Mouse (Mus musculus): ENCODE measurements around the gene Camk1d.

The Camk1d gene

DNA sequence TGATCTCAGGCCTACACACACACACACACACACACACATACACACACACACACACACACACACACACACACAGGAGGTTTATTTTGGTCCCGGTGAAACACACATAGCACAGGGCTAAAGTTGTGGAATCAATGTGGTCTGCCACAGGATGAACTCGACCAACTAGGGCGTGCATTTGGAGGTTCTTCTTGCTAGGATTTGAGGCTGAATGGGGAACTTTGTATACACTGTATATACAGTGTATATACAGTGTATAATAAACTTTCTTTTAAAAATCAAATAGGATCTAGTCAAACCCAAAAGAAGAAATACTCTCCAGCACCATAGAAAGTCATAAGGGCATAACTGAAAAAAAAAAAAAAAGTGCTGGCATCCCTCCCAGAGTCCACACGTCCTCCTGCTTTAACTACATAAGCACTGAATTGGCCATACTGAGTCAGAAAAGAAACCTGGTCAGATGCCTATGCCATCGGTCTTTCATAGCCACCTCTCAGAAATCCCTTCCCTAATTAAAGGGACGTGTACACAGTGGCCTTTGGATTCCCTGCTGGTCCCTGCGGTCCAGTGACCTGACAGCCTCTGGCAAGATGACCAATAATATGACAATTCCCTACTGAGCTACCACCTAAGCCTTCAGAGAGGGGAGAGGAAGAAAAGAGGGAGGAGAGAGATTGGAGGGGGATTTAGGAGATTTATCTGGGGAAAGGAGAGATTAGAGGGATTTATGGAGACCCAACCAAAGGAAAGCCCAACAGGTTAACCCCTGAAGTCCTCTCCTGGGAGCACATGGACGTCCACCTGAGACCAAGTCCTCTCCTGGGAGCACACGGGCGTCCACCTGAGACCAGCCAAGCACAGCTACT is 6.2 kb downstream of the Camk1d start:
- no peak for DNase-seq

DNA sequence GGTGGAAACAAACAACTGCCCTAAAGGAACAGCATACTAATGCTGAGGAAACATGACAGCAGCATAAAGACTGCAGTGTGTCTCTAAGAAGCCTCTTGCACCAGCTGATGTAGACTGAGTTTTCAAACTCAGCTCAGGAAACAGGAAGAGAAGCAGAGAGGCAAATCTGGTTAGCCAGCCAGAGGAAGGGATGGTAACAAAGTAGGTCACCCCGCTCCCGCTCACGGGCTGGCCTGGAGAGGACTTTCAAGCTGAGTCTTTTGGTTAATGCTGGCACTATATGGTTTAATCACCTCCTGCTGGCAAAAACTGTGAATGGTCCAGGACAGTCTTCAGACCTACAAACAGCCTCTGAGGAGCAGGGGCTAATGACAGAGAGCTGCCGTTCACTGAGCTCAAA is 7.7 kb downstream of the Camk1d start:
- DNase-seq: peak; percentile 36 to 41

- DNase-seq: peak in 1 of 2 experiments; percentile 19
These were observed 11.9 kb downstream of the Camk1d start for GRCm38 (mm10) chr2:5702370-5702769.

DNA sequence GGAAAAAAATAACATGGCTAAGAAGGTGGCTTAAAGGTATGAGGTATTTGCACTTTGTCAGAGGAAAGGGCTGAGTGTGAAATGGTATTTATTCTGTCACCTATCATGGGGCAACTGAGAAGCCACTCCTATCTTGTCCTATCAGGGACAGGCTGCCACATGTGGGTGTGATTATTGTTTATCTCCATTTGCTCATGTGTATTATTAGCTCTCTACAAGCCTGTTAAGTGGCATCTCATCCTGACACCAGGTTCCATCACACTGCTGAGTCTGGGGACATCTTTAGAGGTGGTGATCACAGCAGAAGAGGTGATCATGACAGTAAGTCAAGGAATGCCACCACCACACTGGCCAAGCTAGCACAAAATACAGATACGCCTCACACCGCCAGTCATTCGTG is 13.4 kb downstream of the Camk1d start:
- no peak for DNase-seq

DNA sequence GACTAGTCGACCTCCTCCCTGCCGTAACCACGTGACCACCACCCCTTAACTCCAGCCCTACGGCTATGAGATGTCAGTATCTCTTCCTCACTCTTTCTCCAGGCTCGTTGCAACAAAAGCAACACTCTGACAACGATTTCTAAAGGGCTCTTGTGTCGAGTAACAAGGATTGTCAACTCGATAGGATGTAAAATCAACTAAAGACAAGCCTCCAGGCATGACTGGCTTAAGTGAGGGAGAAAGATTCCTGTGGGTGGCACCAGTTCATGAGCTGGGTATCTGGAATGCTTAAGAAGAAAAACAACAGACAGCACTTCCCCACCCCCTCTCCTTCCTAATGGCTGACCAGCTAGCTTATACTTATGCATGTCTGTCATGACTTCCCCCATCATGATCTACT is 15.9 kb downstream of the Camk1d start:
- no peak for DNase-seq

DNA sequence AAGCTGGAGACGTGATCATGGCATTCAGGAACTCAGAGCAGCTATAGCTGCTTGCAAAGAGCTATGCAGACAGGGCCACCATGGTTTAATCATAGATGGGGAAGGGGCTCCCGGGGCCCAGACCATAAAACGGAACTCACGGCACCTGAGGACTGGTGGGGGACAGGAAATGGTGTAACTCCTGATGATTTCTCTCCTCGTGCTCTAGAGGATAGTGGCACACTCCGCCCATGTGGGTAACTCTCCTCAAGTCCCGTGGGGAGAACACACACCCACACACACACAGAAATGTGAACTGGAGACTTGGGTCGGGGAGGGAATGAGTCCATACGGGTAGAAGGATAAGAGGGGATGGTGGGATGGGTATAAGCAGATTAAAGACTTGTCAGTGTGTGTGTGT is 20.2 kb downstream of the Camk1d start:
- DNase-seq: no peak

- no peak for DNase-seq
These were observed 22.6 kb downstream of the Camk1d start for GRCm38 (mm10) chr2:5691729-5692128.

- DNase-seq: no peak
These were observed 30.9 kb downstream of the Camk1d start for GRCm38 (mm10) chr2:5683366-5683765.

DNA sequence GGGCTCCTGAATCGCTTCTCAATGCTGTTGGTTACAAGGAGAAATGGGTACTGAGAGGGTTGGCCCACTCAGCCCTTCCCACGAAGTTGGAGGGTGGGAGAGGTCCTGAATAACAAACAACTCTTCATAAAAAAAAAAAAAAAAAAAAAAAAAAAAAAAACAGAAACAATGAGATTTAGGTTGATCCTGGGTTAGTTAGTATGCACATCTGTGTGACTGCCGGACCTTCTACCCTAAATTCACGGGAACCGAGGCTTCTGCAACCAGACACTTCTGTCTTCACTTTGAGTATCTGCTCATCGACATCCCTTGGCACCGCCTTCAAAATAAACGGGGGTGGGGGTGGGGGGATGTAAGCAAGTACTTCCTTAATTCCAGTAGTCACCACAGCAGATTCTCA is 32.4 kb downstream of the Camk1d start:
- no peak for DNase-seq

GRCm38 (mm10) chr2:5681302-5681701 is 33.0 kb downstream of the Camk1d start:
- DNase-seq: no peak

DNA sequence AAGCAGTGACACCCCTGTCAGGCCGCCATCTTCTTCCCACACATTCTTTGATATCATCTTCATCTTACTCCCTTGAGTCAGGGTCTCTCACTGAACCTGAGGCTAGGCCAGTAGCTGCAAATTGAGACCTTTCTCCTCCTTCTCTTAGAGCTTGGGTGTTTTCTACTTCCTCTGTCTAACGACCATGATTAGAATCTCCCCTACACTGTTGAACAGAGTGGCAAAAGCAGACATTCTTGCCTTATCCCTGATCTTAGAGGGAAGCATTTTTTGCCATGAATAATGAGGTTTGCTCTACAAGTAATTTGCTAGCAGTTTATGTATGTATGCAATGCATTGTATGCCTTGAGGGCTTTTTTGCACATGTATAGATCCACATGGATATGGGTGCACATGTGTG is 35.3 kb downstream of the Camk1d start:
- DNase-seq: no peak

- DNase-seq: no peak
These were observed 36.8 kb downstream of the Camk1d start for GRCm38 (mm10) chr2:5677472-5677871.

DNA sequence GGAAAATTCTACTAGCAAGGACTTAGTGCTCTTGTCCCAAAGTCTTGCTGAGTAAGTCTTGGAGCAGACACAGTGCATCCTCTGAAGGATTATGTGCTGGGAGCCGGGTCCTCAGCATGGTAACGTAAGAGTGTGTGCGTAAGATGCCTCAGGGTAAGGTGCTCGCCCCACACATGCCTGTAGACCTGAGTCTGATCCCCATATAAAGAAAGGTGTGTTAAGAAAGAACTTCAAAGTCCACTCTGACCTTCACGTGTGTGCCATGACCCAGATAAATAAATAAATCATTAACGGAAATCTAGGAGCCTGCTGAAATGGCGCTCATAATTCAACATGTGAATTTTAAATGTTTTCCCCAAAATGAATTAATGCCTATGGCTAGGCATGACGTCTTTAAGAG is 37.5 kb downstream of the Camk1d start:
- DNase-seq: no peak

DNA sequence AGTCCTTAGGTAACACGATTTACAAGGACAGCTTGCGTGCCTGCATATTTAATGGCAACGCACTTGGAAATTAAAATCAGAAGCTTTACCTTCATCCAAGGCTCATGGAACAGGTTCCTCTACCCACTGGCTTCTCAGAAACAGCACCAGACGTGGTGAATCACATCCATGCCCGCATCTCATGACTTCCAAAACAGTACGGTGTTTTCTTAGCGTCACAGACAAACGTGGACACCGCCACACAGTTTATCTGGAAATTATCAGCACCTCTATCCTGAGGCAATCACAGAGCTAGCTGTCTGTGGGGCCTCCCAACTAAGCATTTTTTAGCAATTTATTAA is 38.2 kb downstream of the Camk1d start:
- DNase-seq: no peak

- no peak for DNase-seq
These were observed 38.7 kb downstream of the Camk1d start for GRCm38 (mm10) chr2:5675431-5676142.

DNA sequence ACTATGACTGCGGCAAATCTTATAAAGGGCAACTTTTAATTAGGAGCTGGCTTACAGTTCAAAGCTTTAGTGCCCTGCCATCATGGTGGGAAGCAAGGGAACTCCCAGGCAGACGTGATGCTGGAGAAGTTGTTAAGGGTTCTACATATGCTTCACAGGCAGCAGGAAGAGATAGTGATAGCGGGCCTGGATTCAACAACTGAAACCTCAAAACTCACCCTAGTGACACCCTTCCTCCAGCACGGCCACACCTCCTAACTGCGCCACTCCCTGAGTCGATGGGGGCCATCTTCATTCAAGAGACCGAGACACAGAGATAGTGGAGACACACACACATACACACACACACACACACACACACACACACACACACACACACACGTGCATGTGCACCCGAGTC is 39.8 kb downstream of the Camk1d start:
- no peak for DNase-seq

- DNase-seq: no peak
These were observed 40.5 kb downstream of the Camk1d start for GRCm38 (mm10) chr2:5673816-5674215.

DNA sequence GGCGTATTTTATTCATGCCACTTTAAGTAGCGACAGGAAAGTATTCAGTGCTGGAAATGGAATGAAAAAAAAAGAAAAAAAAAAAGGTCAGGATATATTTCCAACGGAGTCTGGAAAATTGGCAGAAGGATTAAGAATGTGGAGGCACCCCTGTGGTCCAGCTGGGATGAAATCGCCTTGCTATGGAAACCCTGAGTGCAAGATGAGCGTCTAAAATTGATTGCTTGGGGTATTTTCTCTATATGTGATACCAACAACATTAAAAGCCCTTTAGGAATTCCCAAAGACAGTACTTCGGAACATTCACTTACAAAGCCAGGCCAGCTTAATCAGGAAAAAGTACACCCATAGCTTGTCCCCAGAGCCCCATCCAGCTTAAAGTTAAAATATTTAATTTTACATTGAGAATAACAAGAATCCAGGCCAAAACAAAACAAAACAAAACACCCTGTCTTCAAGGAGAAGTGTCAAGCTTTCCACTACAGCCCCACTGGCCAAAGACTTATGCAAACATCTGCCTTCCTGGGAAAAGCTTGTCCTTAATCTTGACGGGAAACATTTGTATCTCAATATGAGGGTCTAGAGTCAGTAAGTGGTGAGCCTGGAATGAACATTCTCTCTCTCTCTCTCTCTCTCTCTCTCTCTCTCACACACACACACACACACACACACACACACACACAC is 41.3 kb downstream of the Camk1d start:
- no peak for DNase-seq

- no peak for DNase-seq
These were observed 44.2 kb downstream of the Camk1d start for GRCm38 (mm10) chr2:5670146-5670545.

DNA sequence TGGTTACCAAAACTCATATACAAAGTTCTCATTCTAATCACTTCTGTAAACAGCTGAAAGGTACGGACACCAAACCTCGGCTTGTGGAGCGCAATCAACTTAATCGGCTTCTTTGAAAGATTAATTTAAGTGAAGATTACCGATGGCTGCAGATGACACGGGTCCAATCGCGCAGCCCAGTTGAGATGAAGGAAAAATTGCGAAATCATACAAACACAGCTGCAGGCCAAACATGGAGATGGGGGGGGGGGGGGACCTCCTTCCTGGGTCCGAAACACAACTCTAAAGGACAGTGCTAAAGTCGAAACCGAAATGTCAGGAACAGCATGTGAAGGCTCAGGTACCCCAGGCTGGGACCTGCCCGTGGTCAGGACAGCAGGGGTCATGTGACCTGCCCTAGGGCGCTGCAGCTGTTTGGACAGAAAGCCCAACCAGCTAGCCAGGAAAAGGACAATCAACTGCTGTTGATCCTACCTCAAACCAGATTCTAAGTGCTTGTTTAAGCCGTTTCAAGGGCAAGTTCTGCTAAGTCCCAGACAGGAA is 44.7 kb downstream of the Camk1d start:
- DNase-seq: no peak

- DNase-seq: no peak
These were observed 45.4 kb downstream of the Camk1d start for GRCm38 (mm10) chr2:5668940-5669339.

DNA sequence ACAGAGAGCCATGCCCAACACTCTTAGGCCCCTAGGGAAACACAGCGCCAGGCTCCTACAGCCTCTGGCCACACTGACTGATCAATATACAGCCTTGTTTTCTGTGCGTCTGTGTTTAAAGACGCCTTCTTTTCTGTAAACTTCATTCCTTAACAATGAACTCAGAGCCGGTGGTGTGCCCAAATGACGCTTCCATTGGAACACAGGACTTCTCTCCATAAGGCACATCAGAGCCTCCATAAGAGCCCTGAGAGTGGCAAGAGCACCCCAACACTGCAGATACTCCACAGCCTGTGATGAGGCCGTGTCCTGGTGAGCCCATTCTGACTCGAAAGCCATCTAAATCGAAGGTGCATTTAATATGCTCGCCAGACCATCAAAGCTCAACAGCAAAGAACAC is 50.8 kb downstream of the Camk1d start:
- no peak for DNase-seq

DNA sequence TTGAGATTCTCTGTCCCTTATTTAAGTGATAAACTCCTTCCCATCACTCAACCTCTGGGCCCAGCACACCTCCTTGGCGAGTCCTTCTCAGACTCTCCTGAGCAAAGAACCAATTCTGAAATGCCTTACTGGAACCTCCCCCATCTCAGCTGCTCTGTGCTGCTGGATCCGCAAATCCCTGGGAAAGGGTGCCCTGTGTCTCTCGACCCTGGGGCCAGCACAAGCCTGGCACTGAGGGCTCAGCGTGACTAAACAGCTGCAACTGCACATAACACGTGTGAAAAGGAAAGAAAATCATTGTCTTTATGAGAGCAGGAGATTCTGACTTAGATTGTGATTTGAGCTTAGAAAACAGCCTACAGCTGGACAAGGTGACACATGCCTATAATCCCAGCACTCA is 52.4 kb downstream of the Camk1d start:
- DNase-seq: no peak

- no peak for DNase-seq
These were observed 56.3 kb downstream of the Camk1d start for GRCm38 (mm10) chr2:5658000-5658399.
